Mouse (Mus musculus): Measurements from ENCODE around the gene Tprgl. TPM values are rescaled to one million over a fixed set of nuclear protein-coding genes. Genes with fewer than 3 reads are reported as not detected.

The Tprgl gene
- total RNA-seq, 2 experiments from 2014 or later = 121 to 126 TPM

- intact Hi-C loops (cut with DNase I) = no loop called here
- peak; percentile 81 to 87 for DNase-seq
These were observed 6.6 kb upstream of the Tprgl start for GRCm38 (mm10) chr4:154167053-154167452.

GRCm38 (mm10) chr4:154163296-154163695 is 2.8 kb upstream of the Tprgl start:
- intact Hi-C loops (cut with DNase I) = loop anchor here (1.0 to 2.0 kb wide), 2 partner anchors 110 to 138 kb away; partner anchors contain the start of gene Arhgef16
- peak; percentile 82 to 90 for DNase-seq

- intact Hi-C loops (cut with DNase I) = loop anchor here (5.0 kb wide), 1 partner anchor 93 kb away; no protein-coding TSS in a partner anchor
- no peak for DNase-seq
These were observed 417 bp downstream of the Tprgl start for GRCm38 (mm10) chr4:154159961-154160537.

GRCm38 (mm10) chr4:154159002-154159401 is 1.5 kb downstream of the Tprgl start:
- intact Hi-C loops (cut with DNase I) = loop anchor here (5.0 kb wide), 1 partner anchor 92 kb away; no protein-coding TSS in a partner anchor
- DNase-seq = peak; percentile 81 to 91

GRCm38 (mm10) chr4:154157970-154158662 is 2.4 kb downstream of the Tprgl start:
- DNase-seq = no peak
- intact Hi-C loops (cut with DNase I) = loop anchor here (2.0 to 5.0 kb wide), 2 partner anchors 15 to 91 kb away; partner anchors contain the start of gene Wrap73

- DNase-seq = no peak
- intact Hi-C loops (cut with DNase I) = loop anchor here (2.0 to 5.0 kb wide), 2 partner anchors 13 to 89 kb away; partner anchors contain the start of gene Wrap73
These were observed 4.4 kb downstream of the Tprgl start for GRCm38 (mm10) chr4:154156050-154156449.

GRCm38 (mm10) chr4:154154104-154154503 is 6.4 kb downstream of the Tprgl start:
- DNase-seq = no peak
- intact Hi-C loops (cut with DNase I) = no loop called here

- intact Hi-C loops (cut with DNase I) = no loop called here
These were observed 14.1 kb downstream of the Tprgl start for GRCm38 (mm10) chr4:154146342-154146741.

GRCm38 (mm10) chr4:154144712-154145111 is 15.8 kb downstream of the Tprgl start:
- intact Hi-C loops (cut with DNase I) = no loop called here
- DNase-seq = no peak

More at GRCm38 (mm10) chr4:154146342-154146741, 14.1 kb downstream of the Tprgl start:
- no peak for DNase-seq

- intact Hi-C loops (cut with DNase I) = loop anchor here (2.0 kb wide), 1 partner anchor 14 kb away; no protein-coding TSS in a partner anchor
- peak; percentile 89 to 91 for DNase-seq
These were observed 18.0 kb downstream of the Tprgl start, which contains the start of gene Wrap73 for GRCm38 (mm10) chr4:154142211-154143040. Wrap73 (plus strand) TSS chr4:154142372.

GRCm38 (mm10) chr4:154141009-154141867 is 19.2 kb downstream of the Tprgl start:
- intact Hi-C loops (cut with DNase I) = no loop called here
- DNase-seq = no peak

- intact Hi-C loops (cut with DNase I) = no loop called here
- no peak for DNase-seq
These were observed 20.1 kb downstream of the Tprgl start for GRCm38 (mm10) chr4:154140213-154141008.

GRCm38 (mm10) chr4:154140182-154140212 is 20.5 kb downstream of the Tprgl start, which contains the start of gene Trp73:
Trp73 (minus strand) TSS chr4:154140208.
- no peak for DNase-seq
- intact Hi-C loops (cut with DNase I) = no loop called here

GRCm38 (mm10) chr4:154139671-154140181 is 20.7 kb downstream of the Tprgl start:
- intact Hi-C loops (cut with DNase I) = no loop called here
- DNase-seq = no peak

- DNase-seq = no peak
- intact Hi-C loops (cut with DNase I) = no loop called here
These were observed 23.3 kb downstream of the Tprgl start for GRCm38 (mm10) chr4:154137139-154137538.

GRCm38 (mm10) chr4:154134803-154135202 is 25.7 kb downstream of the Tprgl start:
- no peak for DNase-seq
- intact Hi-C loops (cut with DNase I) = no loop called here

GRCm38 (mm10) chr4:154131894-154132293 is 28.6 kb downstream of the Tprgl start:
- intact Hi-C loops (cut with DNase I) = no loop called here
- DNase-seq = no peak

- no peak for DNase-seq
These were observed 30.5 kb downstream of the Tprgl start for GRCm38 (mm10) chr4:154129950-154130349.

GRCm38 (mm10) chr4:154127273-154127672 is 33.2 kb downstream of the Tprgl start:
- intact Hi-C loops (cut with DNase I) = no loop called here
- DNase-seq = no peak

More at GRCm38 (mm10) chr4:154129950-154130349, 30.5 kb downstream of the Tprgl start:
- intact Hi-C loops (cut with DNase I) = no loop called here

Measured in heart, postnatal 14 days (tissue).